Mouse (Mus musculus): Measurements from ENCODE around the gene Fads1. TPM values are rescaled to one million over a fixed set of nuclear protein-coding genes. Genes with fewer than 3 reads are reported as not detected.
A peak's percentile ranks its signal among the peaks of the same experiment; 100 is the strongest.

Fads1 gene
- polyA plus RNA-seq, 1 experiment from 2014 or later = 171 TPM

GRCm38 (mm10) chr19:10174956-10175355 is 7.7 kb upstream of the Fads1 start:
- no peaks in the 10 kb centered on the region for H3K27me3 ChIP-seq
- DNase-seq (ENCODE audit: low read depth, low spot score) (no peak), ATAC-seq (no peak)
- POLR2A ChIA-PET = interaction anchor here (0.7 kb wide), 1 partner anchor 79 kb away, joined by 3 read pairs; no protein-coding TSS in a partner anchor
- no peak for TF ChIP-seq CTCF (IDR thresholded peaks at IDR 0.05)
- CTCF ChIA-PET = interaction anchor here (1.0 to 1.6 kb wide), 2 partner anchors 10 to 16 kb away, joined by 4 to 5 read pairs; no protein-coding TSS in a partner anchor
- in situ Hi-C loops (cut with MboI; ENCODE audit: low pct_unique_long_range_greater_than_20kb) = no loop called here

DNA sequence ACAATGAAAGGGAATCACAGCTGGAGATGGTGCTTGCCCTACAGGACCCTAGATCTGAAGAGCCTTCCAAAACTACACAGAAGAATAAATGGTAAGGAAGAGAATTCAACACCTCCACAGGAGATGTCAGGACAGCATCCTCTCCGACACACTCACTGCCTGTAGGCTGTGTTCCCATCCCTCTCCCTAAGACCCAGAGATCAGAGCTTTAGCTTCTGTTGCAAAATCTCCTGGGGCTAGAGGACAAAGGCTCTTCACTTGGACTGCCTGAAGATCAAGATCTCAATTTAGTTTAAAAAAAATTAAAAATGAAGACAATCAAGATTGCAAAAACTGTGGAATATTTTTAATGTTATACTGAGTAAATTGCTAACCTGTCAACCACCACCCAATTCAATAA is 6.2 kb upstream of the Fads1 start:
- ATAC-seq (no peak), DNase-seq (ENCODE audit: low read depth, low spot score) (no peak)
- no peaks in the 10 kb centered on the region for H3K27me3 ChIP-seq
- ChIA-PET CTCF (interaction anchor here (1.0 to 1.4 kb wide), 4 partner anchors 11 to 97 kb away, joined by 3 read pairs; no protein-coding TSS in a partner anchor), POLR2A (no interaction called here)
- in situ Hi-C loops (cut with MboI; ENCODE audit: low pct_unique_long_range_greater_than_20kb) = no loop called here
- TF ChIP-seq CTCF (IDR thresholded peaks at IDR 0.05) = no peak

DNA sequence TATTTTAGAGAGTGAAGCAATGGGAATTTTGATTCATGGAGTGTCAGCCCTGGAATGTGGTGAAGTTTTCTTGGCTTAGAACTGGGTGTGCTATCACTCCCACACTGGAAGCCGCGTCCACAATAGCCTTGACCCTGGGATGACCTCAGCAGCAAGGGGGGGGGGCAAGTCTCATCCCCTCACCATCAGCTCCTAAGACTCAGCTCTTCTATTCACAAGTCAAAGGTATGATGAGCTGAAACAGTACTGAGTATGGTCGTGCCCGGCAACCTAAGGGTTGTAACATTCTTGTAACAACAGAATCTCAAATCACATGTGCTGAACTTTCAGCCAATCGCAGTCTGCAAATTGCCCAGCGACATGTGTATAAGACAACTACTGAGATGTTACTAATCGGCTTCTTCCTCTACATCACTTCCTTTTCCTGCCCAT is 5.7 kb upstream of the Fads1 start:
- ChIA-PET POLR2A (no interaction called here), CTCF (interaction anchor here (1.0 to 1.4 kb wide), 4 partner anchors 10 to 77 kb away, joined by 3 to 4 read pairs (median 3); no protein-coding TSS in a partner anchor)
- in situ Hi-C loops (cut with MboI; ENCODE audit: low pct_unique_long_range_greater_than_20kb) = no loop called here
- TF ChIP-seq CTCF (IDR thresholded peaks at IDR 0.05) = no peak
- no peaks in the 10 kb centered on the region for H3K27me3 ChIP-seq
- ATAC-seq (no peak), DNase-seq (ENCODE audit: low read depth, low spot score) (no peak)

DNA sequence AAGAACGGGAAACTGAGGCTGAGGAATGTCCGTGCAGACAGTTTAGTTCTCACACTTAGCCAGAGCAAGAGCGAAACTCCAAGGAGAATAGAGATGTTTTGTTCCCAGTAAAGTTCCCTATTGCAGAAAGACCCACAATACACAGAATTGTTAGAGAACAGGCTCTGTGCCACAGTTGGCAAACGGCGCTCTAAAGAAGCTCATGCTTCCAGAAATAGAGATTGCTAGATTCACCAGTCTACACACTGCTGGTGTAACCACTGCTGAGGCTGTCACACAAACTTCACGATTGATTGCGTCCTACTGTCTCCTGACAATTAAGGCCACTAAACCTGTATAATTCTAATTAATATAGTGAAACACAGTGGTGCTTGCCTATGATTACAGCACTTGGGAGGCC is 1.5 kb upstream of the Fads1 start:
- DNase-seq (ENCODE audit: low read depth, low spot score) (no peak), ATAC-seq (no peak)
- ChIA-PET POLR2A (no interaction called here), CTCF (interaction anchor here (1.1 to 4.8 kb wide), 4 partner anchors 11 to 142 kb away, joined by 3 to 46 read pairs (median 7); no protein-coding TSS in a partner anchor)
- in situ Hi-C loops (cut with MboI; ENCODE audit: low pct_unique_long_range_greater_than_20kb) = loop anchor here (5.0 kb wide), 1 partner anchor 84 kb away; no protein-coding TSS in a partner anchor
- H3K27me3 ChIP-seq = no peaks in the 10 kb centered on the region
- TF ChIP-seq CTCF (IDR thresholded peaks at IDR 0.05) = no peak

DNA sequence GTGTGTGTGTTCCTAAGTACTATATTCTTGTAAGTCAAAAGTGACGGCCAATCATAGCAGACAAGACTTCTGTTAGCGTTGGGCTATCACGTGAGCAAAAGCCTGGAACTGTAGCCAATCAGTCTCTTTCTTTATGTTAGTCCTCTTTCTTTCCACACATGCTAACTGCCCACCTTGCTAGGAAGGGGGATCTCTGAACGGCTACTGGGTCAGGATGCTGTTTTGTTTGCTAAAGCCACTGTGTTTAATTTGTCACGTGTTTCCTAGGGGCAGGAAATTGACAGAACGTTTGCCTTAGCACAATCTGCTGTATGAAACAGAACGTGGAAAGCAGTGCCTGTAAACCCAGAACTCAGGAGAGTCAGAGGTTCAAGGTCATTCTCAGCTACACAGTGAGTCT is 546 bp upstream of the Fads1 start:
- in situ Hi-C loops (cut with MboI; ENCODE audit: low pct_unique_long_range_greater_than_20kb) = loop anchor here (5.0 kb wide), 1 partner anchor 85 kb away; no protein-coding TSS in a partner anchor
- ATAC-seq (no peak), DNase-seq (ENCODE audit: low read depth, low spot score) (no peak)
- ChIA-PET CTCF (interaction anchor here (0.8 to 4.8 kb wide), 14 partner anchors 10 to 143 kb away, joined by 3 to 46 read pairs (median 4); partner anchors contain the start of gene Fads2), POLR2A (interaction anchor here (0.7 to 1.8 kb wide), 3 partner anchors 25 to 79 kb away, joined by 3 to 7 read pairs (median 3); no protein-coding TSS in a partner anchor)
- no peaks in the 10 kb centered on the region for H3K27me3 ChIP-seq
- no peak for TF ChIP-seq CTCF (IDR thresholded peaks at IDR 0.05)

DNA sequence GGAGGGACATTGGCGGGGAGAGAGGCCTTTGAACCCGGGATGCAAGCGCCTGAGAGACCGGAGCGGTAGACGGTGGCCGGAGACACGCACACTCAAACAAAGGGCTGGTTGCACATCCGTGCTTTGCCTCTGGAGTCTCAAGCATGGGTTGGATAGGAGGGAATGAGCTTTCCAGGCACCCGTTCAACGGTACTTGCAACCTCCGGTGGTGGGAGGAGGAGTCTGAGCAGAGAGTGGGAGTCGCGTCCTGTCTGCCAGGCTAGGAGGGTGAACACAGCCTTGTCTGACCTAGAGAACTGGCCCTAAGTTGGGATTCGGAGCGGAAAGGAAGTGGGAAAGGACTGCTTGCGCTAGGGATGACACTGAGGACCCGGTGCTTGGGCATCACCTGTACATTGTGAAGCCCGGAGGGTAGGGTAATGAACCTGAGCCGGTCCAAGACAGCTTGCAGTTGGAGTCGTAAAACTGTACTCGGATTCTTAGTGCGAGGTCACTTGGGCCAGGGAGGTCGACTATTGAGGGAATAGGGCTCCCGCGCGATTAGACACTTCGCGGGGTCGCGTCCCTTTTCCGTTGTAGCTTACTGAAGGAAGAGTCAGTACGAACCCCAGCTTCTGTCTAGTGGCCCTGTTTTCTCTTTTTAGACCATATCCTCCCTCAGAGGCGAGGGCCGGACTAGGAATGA is 753 bp downstream of the Fads1 start:
- DNase-seq (ENCODE audit: low read depth, low spot score) (no peak), ATAC-seq (peak; percentile 71)
- POLR2A ChIA-PET = interaction anchor here (0.7 to 1.8 kb wide), 6 partner anchors 12 to 87 kb away, joined by 3 to 7 read pairs (median 4); no protein-coding TSS in a partner anchor
- in situ Hi-C loops (cut with MboI; ENCODE audit: low pct_unique_long_range_greater_than_20kb) = loop anchor here (5.0 kb wide), 1 partner anchor 86 kb away; no protein-coding TSS in a partner anchor
- CTCF ChIA-PET = interaction anchor here (0.7 to 4.8 kb wide), 14 partner anchors 9 to 143 kb away, joined by 3 to 46 read pairs (median 5); partner anchors contain the start of gene Fads2
- no peaks in the 10 kb centered on the region for H3K27me3 ChIP-seq
- TF ChIP-seq CTCF (IDR thresholded peaks at IDR 0.05) = no peak

DNA sequence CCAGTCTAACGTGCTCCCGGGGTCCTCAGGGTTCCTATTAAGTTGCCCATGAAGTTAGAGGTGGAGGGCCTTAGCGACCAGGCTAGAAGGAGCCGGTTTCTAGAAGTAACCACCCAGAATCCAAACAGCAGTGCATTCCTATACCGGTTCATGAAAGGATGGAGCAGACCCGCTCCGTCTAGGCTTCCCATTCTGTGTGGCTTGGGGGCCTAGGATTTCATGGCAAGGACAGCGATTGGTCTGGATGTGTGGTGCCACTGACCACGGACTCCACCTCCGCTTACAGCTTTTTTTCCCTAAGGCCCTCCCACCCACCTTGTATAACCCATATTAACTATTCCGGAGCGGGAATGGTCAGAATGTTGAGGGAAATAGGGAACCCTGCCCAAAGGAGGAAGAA is 1.4 kb downstream of the Fads1 start:
- ChIA-PET POLR2A (interaction anchor here (0.7 to 1.6 kb wide), 4 partner anchors 9 to 85 kb away, joined by 3 to 5 read pairs (median 3); no protein-coding TSS in a partner anchor), CTCF (interaction anchor here (0.7 to 4.8 kb wide), 3 partner anchors 13 to 125 kb away, joined by 3 to 46 read pairs (median 10); no protein-coding TSS in a partner anchor)
- in situ Hi-C loops (cut with MboI; ENCODE audit: low pct_unique_long_range_greater_than_20kb) = loop anchor here (5.0 kb wide), 1 partner anchor 87 kb away; no protein-coding TSS in a partner anchor
- no peak for TF ChIP-seq CTCF (IDR thresholded peaks at IDR 0.05)
- ATAC-seq (no peak), DNase-seq (ENCODE audit: low read depth, low spot score) (no peak)
- no peaks in the 10 kb centered on the region for H3K27me3 ChIP-seq

DNA sequence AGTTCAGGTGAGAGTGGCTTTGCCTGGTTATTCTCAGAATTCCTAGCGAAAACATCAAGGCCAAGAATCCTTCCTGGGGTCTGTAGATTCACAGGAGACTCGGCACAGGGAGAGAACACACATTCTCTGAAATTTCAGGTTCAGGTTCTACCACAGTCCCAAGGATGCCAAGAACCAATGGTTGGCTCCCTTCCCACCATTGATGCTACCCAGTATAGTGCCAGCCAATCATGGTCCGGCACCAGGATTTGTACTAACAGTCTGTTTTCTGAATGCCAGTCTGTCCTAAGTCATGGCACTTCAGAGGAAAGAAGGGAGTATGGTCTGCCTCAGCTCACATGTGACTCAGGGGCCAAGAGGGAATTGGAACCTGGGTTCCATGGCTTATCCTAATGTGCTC is 3.2 kb downstream of the Fads1 start:
- POLR2A ChIA-PET = no interaction called here
- CTCF ChIA-PET = interaction anchor here (0.7 to 4.8 kb wide), 4 partner anchors 10 to 186 kb away, joined by 3 to 46 read pairs (median 4); no protein-coding TSS in a partner anchor
- ATAC-seq (no peak), DNase-seq (ENCODE audit: low read depth, low spot score) (no peak)
- no peak for TF ChIP-seq CTCF (IDR thresholded peaks at IDR 0.05)
- H3K27me3 ChIP-seq = no peaks in the 10 kb centered on the region
- in situ Hi-C loops (cut with MboI; ENCODE audit: low pct_unique_long_range_greater_than_20kb) = no loop called here

DNA sequence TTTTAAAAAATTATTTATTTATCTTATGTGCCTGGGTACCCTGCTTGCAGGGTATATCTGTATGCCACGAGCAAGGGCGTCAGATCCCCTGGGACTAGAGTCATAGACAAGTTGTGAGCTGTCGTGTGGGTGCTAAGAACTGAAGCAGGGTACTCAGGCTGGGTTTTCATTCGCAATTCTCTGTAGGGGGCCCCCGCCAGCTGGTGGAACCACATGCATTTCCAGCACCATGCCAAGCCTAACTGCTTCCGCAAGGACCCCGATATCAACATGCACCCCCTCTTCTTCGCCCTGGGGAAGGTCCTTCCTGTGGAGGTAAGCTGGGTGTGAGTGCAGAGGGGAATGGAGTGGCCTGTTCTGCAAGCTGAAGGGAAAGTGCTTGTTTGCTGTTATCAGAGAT is 3.9 kb downstream of the Fads1 start:
- no peak for ATAC-seq
- ChIA-PET CTCF (interaction anchor here (0.7 to 1.9 kb wide), 5 partner anchors 10 to 186 kb away, joined by 3 to 5 read pairs (median 3); no protein-coding TSS in a partner anchor), POLR2A (interaction anchor here (0.6 kb wide), 1 partner anchor 55 kb away, joined by 6 read pairs; no protein-coding TSS in a partner anchor)
- DNase-seq (ENCODE audit: low read depth, low spot score) = no peak
- in situ Hi-C loops (cut with MboI; ENCODE audit: low pct_unique_long_range_greater_than_20kb) = no loop called here
- no peak for TF ChIP-seq CTCF (IDR thresholded peaks at IDR 0.05)
- no peaks in the 10 kb centered on the region for H3K27me3 ChIP-seq

DNA sequence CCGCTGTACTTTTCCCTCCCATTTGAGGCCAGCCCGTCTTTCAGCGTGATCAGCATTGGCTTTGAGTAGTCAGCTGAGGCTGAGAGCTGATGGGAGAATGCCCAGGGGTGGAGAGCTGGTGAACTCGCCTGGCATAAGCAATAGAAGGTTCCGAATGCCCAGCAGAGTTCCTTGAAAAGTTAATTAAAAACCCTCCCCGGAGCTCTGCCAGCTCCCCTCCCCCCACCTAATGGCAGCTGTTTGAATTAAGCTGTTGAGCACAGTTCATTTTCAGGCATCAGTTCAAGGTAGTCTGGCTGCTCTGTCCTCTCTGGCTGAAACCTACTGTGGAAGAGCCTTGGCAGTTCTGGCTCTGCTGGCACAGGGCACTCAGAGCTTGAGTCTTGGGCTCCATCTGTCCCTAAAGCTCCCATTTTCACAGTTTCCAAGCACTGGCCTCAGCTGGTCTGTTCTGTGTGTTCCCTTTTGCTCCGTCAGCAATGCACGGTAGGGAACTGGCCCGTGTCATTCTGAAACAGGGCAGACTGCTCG is 5.7 kb downstream of the Fads1 start:
- ATAC-seq (no peak), DNase-seq (ENCODE audit: low read depth, low spot score) (no peak)
- H3K27me3 ChIP-seq = no peaks in the 10 kb centered on the region
- POLR2A ChIA-PET = interaction anchor here (1.0 kb wide), 1 partner anchor 49 kb away, joined by 3 read pairs; no protein-coding TSS in a partner anchor
- in situ Hi-C loops (cut with MboI; ENCODE audit: low pct_unique_long_range_greater_than_20kb) = no loop called here
- TF ChIP-seq CTCF (IDR thresholded peaks at IDR 0.05) = no peak
- CTCF ChIA-PET = interaction anchor here (1.2 to 1.8 kb wide), 6 partner anchors 10 to 93 kb away, joined by 3 to 7 read pairs (median 3); no protein-coding TSS in a partner anchor

Data from Patski (cell line).